Comparison of ENCODE assay signal across 8 mouse cellular contexts in genomic region chr11:59964818-59965217, GRCm38 (mm10). TPM values are rescaled to one million over a fixed set of nuclear protein-coding genes. Genes with fewer than 3 reads are reported as not detected.
DNase-seq lines count a peak whose midpoint lies in the region; ATAC-seq and TF ChIP-seq lines count a peak whose summit lies in the region.

Rasd1 (minus strand) TSS chr11:59964944.

- H3K36me3 ChIP-seq in CH12.LX (replicated peaks in 1 of 2; ENCODE audit: control insufficient read depth in 1 of 2, insufficient read depth in 1 of 2, low read length in 1 of 2): peaks cover 19 to 41% of the 10 kb centered on the region in 2 experiments
- H3K36me3 ChIP-seq in forebrain, embryonic 10.5 days (replicated peaks): peaks cover 28% of the 10 kb centered on the region
- H3K36me3 ChIP-seq in heart, postnatal 0 days (replicated peaks; ENCODE audit: control insufficient read depth, insufficient read depth, low read length): peaks cover 5% of the 10 kb centered on the region; the same call in 1 of the 2 replicates
- H3K36me3 ChIP-seq in lung, embryonic 14.5 days (ENCODE audit: insufficient read depth): peaks cover 20% of the 10 kb centered on the region
- H3K36me3 ChIP-seq in thymus, adult 2 months (ENCODE audit: control insufficient read depth, insufficient read depth, low read length): peaks cover 6% of the 10 kb centered on the region

- in situ Hi-C loops in CH12.LX (cut with MboI; ENCODE audit: low pct_ligation_motif_present, low pct_unique_long_range_greater_than_20kb, low sequenced_read_pairs): loop anchor here (5.0 kb wide), 1 partner anchor 107 kb away; no protein-coding TSS in a partner anchor

- no peak; the same call in 1 of the 2 replicates for TF ChIP-seq EP300 in CH12.LX (IDR thresholded peaks at IDR 0.05; ENCODE audit: low read length)
- TF ChIP-seq EP300 in heart, postnatal 0 days (IDR thresholded peaks at IDR 0.05; ENCODE audit: low read depth): 0 out of 2 replicates have a peak, but pooled peaks have one; percentile 43

- H3K4me2 ChIP-seq in CH12.LX (ENCODE audit: insufficient read depth, low read depth, poor library complexity, severe bottlenecking): peak within 1 kb of the TSS; percentile 75
- H3K4me2 ChIP-seq in heart, postnatal 0 days (ENCODE audit: low read depth, low read length): peak within 1 kb of the TSS; percentile 79
- H3K4me2 ChIP-seq in lung, embryonic 14.5 days: peak within 1 kb of the TSS; percentile 91

- peak within 1 kb of the TSS; percentile 41 to 61 (median 56) for H3K4me3 ChIP-seq in CH12.LX (replicated peaks in 1 of 3; ENCODE audit: low read depth in 2 of 3, low read length in 2 of 3, poor library complexity in 1 of 3)
- peak within 1 kb of the TSS; percentile 60 for H3K4me3 ChIP-seq in forebrain, embryonic 10.5 days
- H3K4me3 ChIP-seq in heart, postnatal 0 days (ENCODE audit: low read depth, low read length): peak within 1 kb of the TSS; percentile 60
- peak within 1 kb of the TSS; percentile 42 for H3K4me3 ChIP-seq in lung, embryonic 14.5 days (ENCODE audit: low read depth, low read length)
- H3K4me3 ChIP-seq in thymus, adult 2 months (ENCODE audit: control insufficient read depth, insufficient read depth, low read length): peak within 1 kb of the TSS; percentile 37

- H3K4me1 ChIP-seq in CH12.LX (ENCODE audit: control insufficient read depth in 1 of 2, insufficient read depth in 2 of 2): peaks cover 14 to 40% of the 10 kb centered on the region in 2 experiments
- H3K4me1 ChIP-seq in forebrain, embryonic 10.5 days: peaks cover 64% of the 10 kb centered on the region
- peaks cover 44% of the 10 kb centered on the region for H3K4me1 ChIP-seq in heart, postnatal 0 days (ENCODE audit: control insufficient read depth, insufficient read depth)
- peaks cover 13% of the 10 kb centered on the region; the same call in 1 of the 2 replicates for H3K4me1 ChIP-seq in lung, embryonic 14.5 days (ENCODE audit: insufficient read depth)
- H3K4me1 ChIP-seq in thymus, adult 2 months (replicated peaks; ENCODE audit: control insufficient read depth, insufficient read depth, low read length): peaks cover 26% of the 10 kb centered on the region

- TF ChIP-seq RAD21 in CH12.LX (IDR thresholded peaks at IDR 0.05; ENCODE audit: low read depth, low read length): no peak

- ATAC-seq in heart, postnatal 0 days (ENCODE audit: insufficient read depth, low read depth): peak; percentile 89
- peak; percentile 87 for ATAC-seq in lung, embryonic 14.5 days (ENCODE audit: insufficient read depth)

- no peaks in the 10 kb centered on the region for H3K9me3 ChIP-seq in CH12.LX (replicated peaks; ENCODE audit: low read length)
- no peaks in the 10 kb centered on the region for H3K9me3 ChIP-seq in forebrain, embryonic 10.5 days
- no peaks in the 10 kb centered on the region for H3K9me3 ChIP-seq in heart, postnatal 0 days (replicated peaks; ENCODE audit: control insufficient read depth, low read length)
- H3K9me3 ChIP-seq in lung, embryonic 14.5 days (ENCODE audit: low read depth, low read length): no peaks in the 10 kb centered on the region

- peak within 1 kb of the TSS; percentile 78 for H3K9ac ChIP-seq in CH12.LX (ENCODE audit: insufficient read depth, low read depth)
- H3K9ac ChIP-seq in heart, postnatal 0 days (replicated peaks; ENCODE audit: low read depth, low read length): peak within 1 kb of the TSS; percentile 53
- H3K9ac ChIP-seq in lung, embryonic 14.5 days: peak within 1 kb of the TSS; percentile 54

- H3K27ac ChIP-seq in CH12.LX (ENCODE audit: insufficient read depth, low read depth): peak within 1 kb of the TSS; percentile 12; the same call in 1 of the 2 replicates
- H3K27ac ChIP-seq in forebrain, embryonic 10.5 days: peak within 1 kb of the TSS; percentile 76
- H3K27ac ChIP-seq in heart, postnatal 0 days (ENCODE audit: low read depth): peak within 1 kb of the TSS; percentile 81
- no peak within 1 kb of the TSS for H3K27ac ChIP-seq in lung, embryonic 14.5 days (ENCODE audit: low read depth)
- H3K27ac ChIP-seq in thymus, adult 2 months (ENCODE audit: control insufficient read depth, insufficient read depth, low read length): no peak within 1 kb of the TSS

- no peaks in the 10 kb centered on the region for H3K27me3 ChIP-seq in CH12.LX (replicated peaks)
- H3K27me3 ChIP-seq in forebrain, embryonic 10.5 days (ENCODE audit: poor library complexity, severe bottlenecking): peaks cover 38% of the 10 kb centered on the region
- H3K27me3 ChIP-seq in heart, postnatal 0 days (ENCODE audit: control insufficient read depth, insufficient read depth, low read length): no peaks in the 10 kb centered on the region
- H3K27me3 ChIP-seq in lung, embryonic 14.5 days (ENCODE audit: insufficient read depth, low read length): peaks cover 17% of the 10 kb centered on the region
- peaks cover 12% of the 10 kb centered on the region; the same call in 1 of the 2 replicates for H3K27me3 ChIP-seq in thymus, adult 2 months (ENCODE audit: control insufficient read depth, insufficient read depth, low read length)

- dilution Hi-C loops in CH12.LX (cut with MboI; ENCODE audit: extremely low pct_ligation_motif_present, extremely low pct_unique_long_range_greater_than_20kb, low sequenced_read_pairs): no loop called here

- no peak for TF ChIP-seq CTCF in CH12.LX (conservative IDR thresholded peaks at IDR 0.05 in 1 of 2, IDR thresholded peaks at IDR 0.05 in 1 of 2; ENCODE audit: low read depth in 2 of 2, low read length in 2 of 2)
- TF ChIP-seq CTCF in heart, postnatal 0 days (IDR thresholded peaks at IDR 0.05; ENCODE audit: low read depth): no peak
- no peak for TF ChIP-seq CTCF in lung, embryonic 14.5 days (IDR thresholded peaks at IDR 0.05; ENCODE audit: low read depth)
- TF ChIP-seq CTCF in thymus, adult 2 months (IDR thresholded peaks at IDR 0.05; ENCODE audit: borderline replicate concordance, control insufficient read depth, extremely low read depth, insufficient read depth, low read length, poor library complexity): no peak

- TF ChIP-seq POLR2A in CH12.LX (IDR thresholded peaks at IDR 0.05; ENCODE audit: low read depth, low read length): peak; percentile 88
- 0 out of 2 replicates have a peak, but pooled peaks have one; percentile 1 for TF ChIP-seq POLR2A in thymus, adult 2 months (IDR thresholded peaks at IDR 0.05; ENCODE audit: control insufficient read depth, extremely low read depth, insufficient read depth, low read length, poor library complexity)

- H3K79me2 ChIP-seq in CH12.LX (replicated peaks; ENCODE audit: control insufficient read depth, extremely low read depth, insufficient read depth, poor library complexity, severe bottlenecking): no peaks in the 10 kb centered on the region

- under 1% methylated on average over 28 of the region's 28 CpGs for WGBS in forebrain, embryonic 10.5 days
- WGBS in heart, postnatal 0 days: 0% methylated on average over 28 of the region's 28 CpGs
- under 1% methylated on average over 28 of the region's 28 CpGs for WGBS in lung, embryonic 14.5 days
- WGBS in thymus, adult 2 months: under 1% methylated on average over 28 of the region's 28 CpGs

- DNase-seq in CH12.LX (ENCODE audit: extremely low read depth): peak; percentile 76
- DNase-seq in c-Kit-positive CD71-positive TER-119-negative erythroid progenitor cells, embryonic 14.5 days (ENCODE audit: low read depth): peak; percentile 68
- DNase-seq in forebrain, embryonic 10.5 days (ENCODE audit: extremely low spot score, low spot score): peak; percentile 76
- DNase-seq in heart, postnatal 0 days (ENCODE audit: low spot score): peak; percentile 78
- peak; percentile 93 to 95 for DNase-seq in kidney, postnatal 36 days
- peak; percentile 86 for DNase-seq in lung, embryonic 14.5 days
- peak; percentile 92 for DNase-seq in ovary, adult 18-20 months (ENCODE audit: low spot score)
- DNase-seq in thymus, adult 2 months: peak; percentile 47

TF ChIP-seq in CH12.LX, 34 proteins besides CTCF, POLR2A, EP300 and RAD21:
- TF ChIP-seq ETS1 (conservative IDR thresholded peaks at IDR 0.05; ENCODE audit: low read depth, low read length): peak; percentile 10; the same call in 1 of the 2 replicates
- TF ChIP-seq E2F4 (IDR thresholded peaks at IDR 0.05; ENCODE audit: insufficient replicate concordance, low read depth, low read length): no peak
- no peak for TF ChIP-seq PAX5 (IDR thresholded peaks at IDR 0.05; ENCODE audit: low read length)
- peak; percentile 16 for TF ChIP-seq ELF1 (IDR thresholded peaks at IDR 0.05; ENCODE audit: low read depth, low read length)
- TF ChIP-seq TBP (conservative IDR thresholded peaks at IDR 0.05; ENCODE audit: low read depth, low read length): peak; percentile 94
- peak; percentile 44; the same call in 1 of the 2 replicates for TF ChIP-seq TCF12 (IDR thresholded peaks at IDR 0.05; ENCODE audit: low read depth, low read length)
- TF ChIP-seq JUND (conservative IDR thresholded peaks at IDR 0.05; ENCODE audit: low read depth, low read length): no peak
- TF ChIP-seq MAX (IDR thresholded peaks at IDR 0.05; ENCODE audit: low read length): peak; percentile 56; the same call in 1 of the 2 replicates
- no peak; the same call in 1 of the 2 replicates for TF ChIP-seq NELFE (IDR thresholded peaks at IDR 0.05; ENCODE audit: low read depth, low read length)
- TF ChIP-seq NRF1 (IDR thresholded peaks at IDR 0.05; ENCODE audit: low read depth, low read length): peak; percentile 3
- no peak for TF ChIP-seq SMC3 (IDR thresholded peaks at IDR 0.05; ENCODE audit: low read depth, low read length)
- TF ChIP-seq ZMIZ1 (IDR thresholded peaks at IDR 0.05; ENCODE audit: low read depth, low read length): peak; percentile 83

RNA-seq across cellular contexts. Expression of gene Rasd1, which starts in this region (rescaled TPM):
- total RNA-seq in CH12.LX (2012; rRNA removed) (0.17 and 0.30 TPM in 2 replicates), CH12.LX (2014; rRNA removed) (0.13 and 0.14 TPM in 2 replicates)
- polyA plus RNA-seq in CH12.LX (2012; ENCODE audit: insufficient read length, low read depth): 0.15 TPM in 1 of 2 replicates, not detected in the other
- polyA plus RNA-seq in forebrain, embryonic 10.5 days (2016; fragmentation: Nextera tagmentation; extraction: Ambion mirVana): 2.0 and 2.2 TPM in 2 replicates
- 0.08 and 5.6 TPM in 2 replicates for total RNA-seq in heart, postnatal 0 days (2014; rRNA removed; ENCODE audit: low replicate concordance)
- polyA plus RNA-seq in heart, postnatal 0 days (2015; fragmentation: Nextera tagmentation; extraction: Ambion mirVana): 10.5 and 12.2 TPM in 2 replicates
- polyA plus RNA-seq in lung, embryonic 14.5 days (2014; fragmentation: Nextera tagmentation; extraction: Ambion mirVana): 1.7 and 2.2 TPM in 2 replicates
- polyA plus RNA-seq in thymus, adult 2 months (2012; rRNA removed): 2.7 and 4.8 TPM in 2 replicates

Comparison
In these comparisons a context has a peak if more than half of its experiments do, and no peak if none do; other contexts are left out.
1. Peak in DNase-seq, H3K4me3 ChIP-seq, H3K27ac ChIP-seq, H3K9ac ChIP-seq and H3K4me2 ChIP-seq in CH12.LX; RNA of the gene not detected or under 1 TPM.
2. H3K27ac ChIP-seq: peak in forebrain, embryonic 10.5 days (single experiment) and heart, postnatal 0 days (single experiment); none in lung, embryonic 14.5 days (single experiment) and thymus, adult 2 months (single experiment).
3. Peak in every context shown above with its lines, with median percentiles within 50 percentile points of each other: DNase-seq, H3K4me2 ChIP-seq, H3K4me3 ChIP-seq and H3K9ac ChIP-seq.